Mouse (Mus musculus) hindbrain, embryonic 10.5 days (tissue): ENCODE measurements around the gene Tnpo1. TPM values are rescaled to one million over a fixed set of nuclear protein-coding genes. Genes with fewer than 3 reads are reported as not detected.

Source experiments
- DNase-seq: peaks from one replicate; pipeline ENCODE4 v3.0.0-alpha.2; 2017; ENCODE audit warnings: low spot score
- H3K27ac ChIP-seq: fragments of 300-500 bp; sonication (generic); 2 replicates; pipeline ENCODE4 v1.5.1; 2016; ENCODE audit warnings: mild to moderate bottlenecking, moderate library complexity
- H3K27me3 ChIP-seq: fragments of 300-500 bp; sonication (generic); 2 replicates; pipeline ENCODE4 v1.6.1; 2016; ENCODE audit warnings: mild to moderate bottlenecking; ENCODE audit not compliant: poor library complexity, insufficient read depth, severe bottlenecking
- H3K36me3 ChIP-seq: fragments of 300-500 bp; sonication (generic); 2 replicates; pipeline ENCODE4 v1.6.1; 2016; ENCODE audit warnings: mild to moderate bottlenecking, moderate library complexity
- H3K4me1 ChIP-seq: fragments of 300-500 bp; sonication (generic); replicated peaks from 2 replicates; pipeline ENCODE4 v1.6.1; 2016; ENCODE audit warnings: mild to moderate bottlenecking
- H3K4me3 ChIP-seq: fragments of 300-500 bp; sonication (generic); 2 replicates; pipeline ENCODE4 v1.5.1; 2016; ENCODE audit warnings: mild to moderate bottlenecking, moderate library complexity
- H3K9me3 ChIP-seq: fragments of 300-500 bp; sonication (generic); 2 replicates; pipeline ENCODE4 v1.6.1; 2016; ENCODE audit warnings: mild to moderate bottlenecking, moderate library complexity
- WGBS: fragments of 180-500 bp; shearing (Covaris S2); methylation state at CpG from one replicate; pipeline ENCODE4 v1.1.7; 2016; 5-methylcytosine and 5-hydroxymethylcytosine counted together
- polyA plus RNA-seq: library from polyadenylated mRNA; unstranded; fragments of >200 nt; fragmentation: Nextera tagmentation; extraction: Ambion mirVana; gene quantifications from 2 replicates; pipeline ENCODE4 v1.2.1, GENCODE M21; 2016

Tnpo1 gene
- polyA plus RNA-seq, 1 experiment from 2014 or later = 74.6 TPM

DNA sequence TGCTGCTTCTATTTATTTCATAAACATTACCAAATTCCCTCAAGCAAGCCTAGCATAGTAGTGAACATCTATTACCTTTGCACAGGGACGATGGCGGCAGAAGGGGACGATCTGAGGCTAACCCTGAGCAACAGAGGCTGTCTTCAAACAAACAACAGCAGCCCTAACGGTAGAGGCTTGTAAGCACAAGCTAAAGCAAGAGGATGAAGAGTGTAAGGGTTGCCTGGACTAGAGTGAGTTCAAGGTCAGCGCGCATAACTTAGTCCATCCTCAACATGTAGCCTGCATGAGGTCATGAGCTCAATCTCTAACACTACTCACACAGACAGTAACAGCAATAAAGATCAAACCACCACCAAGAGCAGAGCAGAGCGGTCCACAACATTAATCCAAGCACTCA is 4.9 kb downstream of the Tnpo1 start:
- Histone ChIP-seq H3K27me3 (no peaks in the 10 kb centered on the region), H3K36me3 (peaks cover 79% of the 10 kb centered on the region), H3K4me3 (no peak overlapping the region), H3K27ac (no peak overlapping the region), H3K9me3 (peaks cover 9% of the 10 kb centered on the region), H3K4me1 (peaks cover 27% of the 10 kb centered on the region)
- WGBS = 96% methylated on average over 7 of the region's 7 CpGs
- DNase-seq = no peak

- Histone ChIP-seq H3K4me1 (peaks cover 29% of the 10 kb centered on the region), H3K9me3 (peaks cover 9% of the 10 kb centered on the region), H3K4me3 (no peak overlapping the region), H3K36me3 (peaks cover 83% of the 10 kb centered on the region), H3K27me3 (no peaks in the 10 kb centered on the region), H3K27ac (no peak overlapping the region)
- DNase-seq = no peak
- 87% methylated on average over 3 of the region's 3 CpGs for WGBS
Measured at GRCm38 (mm10) chr13:98920300-98920699, 5.9 kb downstream of the Tnpo1 start.

GRCm38 (mm10) chr13:98919695-98920094 is 6.5 kb downstream of the Tnpo1 start:
- no peaks in the 10 kb centered on the region for H3K27me3 ChIP-seq

GRCm38 (mm10) chr13:98917851-98918250 is 8.3 kb downstream of the Tnpo1 start:
- H3K27me3 ChIP-seq = no peaks in the 10 kb centered on the region
- H3K36me3 ChIP-seq = peaks cover 67% of the 10 kb centered on the region
- H3K4me1 ChIP-seq = peaks cover 39% of the 10 kb centered on the region
- H3K9me3 ChIP-seq = peaks cover 9% of the 10 kb centered on the region
- H3K4me3 ChIP-seq = no peak overlapping the region
- 93% methylated on average over 2 of the region's 2 CpGs for WGBS
- no peak for DNase-seq
- H3K27ac ChIP-seq = no peak overlapping the region

More at GRCm38 (mm10) chr13:98919695-98920094, 6.5 kb downstream of the Tnpo1 start:
- 90% methylated on average over 8 of the region's 8 CpGs for WGBS
- H3K9me3 ChIP-seq = peaks cover 9% of the 10 kb centered on the region
- H3K4me3 ChIP-seq = no peak overlapping the region
- H3K36me3 ChIP-seq = peaks cover 83% of the 10 kb centered on the region
- H3K27ac ChIP-seq = no peak overlapping the region
- DNase-seq = no peak
- peaks cover 30% of the 10 kb centered on the region for H3K4me1 ChIP-seq

- WGBS = 89% methylated on average over 4 of the region's 4 CpGs
- Histone ChIP-seq H3K9me3 (no peaks in the 10 kb centered on the region), H3K4me1 (peaks cover 41% of the 10 kb centered on the region), H3K4me3 (no peak overlapping the region), H3K27ac (no peak overlapping the region), H3K27me3 (no peaks in the 10 kb centered on the region), H3K36me3 (peaks cover 48% of the 10 kb centered on the region)
- no peak for DNase-seq
Measured at GRCm38 (mm10) chr13:98915591-98915990, 10.6 kb downstream of the Tnpo1 start.

- Histone ChIP-seq H3K27me3 (no peaks in the 10 kb centered on the region), H3K4me3 (no peak overlapping the region), H3K36me3 (peaks cover 40% of the 10 kb centered on the region), H3K27ac (no peak overlapping the region), H3K9me3 (no peaks in the 10 kb centered on the region), H3K4me1 (peaks cover 43% of the 10 kb centered on the region)
- 80% methylated on average over 5 of the region's 5 CpGs for WGBS
- DNase-seq = no peak
Measured at GRCm38 (mm10) chr13:98914844-98915212, 11.4 kb downstream of the Tnpo1 start.

DNA sequence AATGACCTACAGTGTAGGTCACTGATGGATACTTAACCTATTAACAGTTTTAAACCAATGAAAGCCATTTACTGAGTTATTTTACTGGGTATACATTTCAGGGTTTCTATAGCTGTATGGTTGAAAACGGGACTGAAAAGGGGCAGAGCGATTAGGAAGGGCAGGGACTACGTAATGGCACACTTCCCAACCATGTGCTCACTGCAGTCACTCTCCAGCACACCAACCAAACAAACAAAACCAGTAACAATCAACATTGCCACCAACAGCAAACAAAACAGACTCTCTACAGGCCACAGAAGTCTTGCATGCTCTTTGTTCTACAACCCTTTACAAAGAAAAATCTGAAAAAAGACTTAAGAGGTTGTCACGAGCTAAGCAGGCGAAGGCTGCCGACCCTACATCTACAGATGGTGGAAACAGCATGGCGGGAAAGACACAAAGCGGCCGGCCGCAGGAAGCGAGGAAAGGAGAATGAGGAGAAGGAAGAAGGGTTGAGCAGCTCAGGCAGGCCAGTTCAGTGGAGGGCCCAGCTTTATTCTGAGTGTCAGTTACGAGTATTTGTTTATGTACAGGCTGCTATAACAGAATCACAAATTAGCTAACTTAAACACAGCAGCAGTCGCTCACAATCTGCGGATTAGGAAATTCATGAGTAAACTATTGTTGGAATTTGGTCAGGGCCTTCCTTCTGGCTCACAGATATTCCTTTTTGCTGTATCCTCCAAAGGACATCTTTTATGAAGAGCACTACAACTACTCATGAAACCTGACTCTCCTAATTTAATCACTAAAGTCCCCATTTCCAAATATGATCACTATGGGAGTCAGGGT is 12.0 kb downstream of the Tnpo1 start:
- no peak overlapping the region for H3K4me3 ChIP-seq
- peaks cover 42% of the 10 kb centered on the region for H3K4me1 ChIP-seq
- no peaks in the 10 kb centered on the region for H3K9me3 ChIP-seq
- DNase-seq = no peak
- H3K36me3 ChIP-seq = peaks cover 34% of the 10 kb centered on the region
- WGBS = 75% methylated on average over 14 of the region's 14 CpGs
- no peaks in the 10 kb centered on the region for H3K27me3 ChIP-seq
- peak overlapping the region; percentile 8; the same call in 1 of the 2 replicates for H3K27ac ChIP-seq

- Histone ChIP-seq H3K4me1 (peaks cover 42% of the 10 kb centered on the region), H3K27ac (no peak overlapping the region), H3K27me3 (no peaks in the 10 kb centered on the region), H3K36me3 (peaks cover 24% of the 10 kb centered on the region), H3K4me3 (no peak overlapping the region), H3K9me3 (no peaks in the 10 kb centered on the region)
- no peak for DNase-seq
- 71% methylated on average over 7 of the region's 7 CpGs for WGBS
Measured at GRCm38 (mm10) chr13:98913196-98913595, 13.0 kb downstream of the Tnpo1 start.

- no peak overlapping the region for H3K4me3 ChIP-seq
- no peak for DNase-seq
- H3K27ac ChIP-seq = no peak overlapping the region
- WGBS = 77% methylated on average over 8 of the region's 8 CpGs
- H3K4me1 ChIP-seq = peaks cover 42% of the 10 kb centered on the region
- H3K9me3 ChIP-seq = no peaks in the 10 kb centered on the region
- H3K27me3 ChIP-seq = no peaks in the 10 kb centered on the region
- H3K36me3 ChIP-seq = peaks cover 21% of the 10 kb centered on the region
Measured at GRCm38 (mm10) chr13:98912602-98913001, 13.6 kb downstream of the Tnpo1 start.

DNA sequence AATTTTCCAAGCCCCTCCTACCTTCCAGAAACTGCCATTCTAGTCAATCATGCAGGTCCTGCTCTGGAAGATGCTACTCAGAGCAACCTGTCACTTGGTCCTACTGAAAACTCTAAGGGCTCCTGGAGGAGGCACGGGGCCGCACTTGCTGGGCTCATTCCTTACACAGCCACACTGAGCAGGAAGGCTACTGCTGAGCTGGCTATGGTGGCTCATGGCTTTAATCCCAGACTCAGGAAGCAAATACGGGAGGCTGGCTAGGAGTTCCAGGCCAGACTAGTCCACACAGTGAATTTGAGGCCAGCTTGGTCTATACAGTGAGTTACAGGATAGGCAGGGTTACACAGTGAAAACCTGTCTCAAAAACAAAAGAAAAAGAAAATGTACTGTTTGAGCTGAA is 15.4 kb downstream of the Tnpo1 start:
- no peak overlapping the region for H3K27ac ChIP-seq
- DNase-seq = no peak
- H3K4me3 ChIP-seq = no peak overlapping the region
- peaks cover 13% of the 10 kb centered on the region for H3K36me3 ChIP-seq
- H3K27me3 ChIP-seq = no peaks in the 10 kb centered on the region
- 84% methylated on average over 3 of the region's 3 CpGs for WGBS
- peaks cover 42% of the 10 kb centered on the region for H3K4me1 ChIP-seq
- no peaks in the 10 kb centered on the region for H3K9me3 ChIP-seq

DNA sequence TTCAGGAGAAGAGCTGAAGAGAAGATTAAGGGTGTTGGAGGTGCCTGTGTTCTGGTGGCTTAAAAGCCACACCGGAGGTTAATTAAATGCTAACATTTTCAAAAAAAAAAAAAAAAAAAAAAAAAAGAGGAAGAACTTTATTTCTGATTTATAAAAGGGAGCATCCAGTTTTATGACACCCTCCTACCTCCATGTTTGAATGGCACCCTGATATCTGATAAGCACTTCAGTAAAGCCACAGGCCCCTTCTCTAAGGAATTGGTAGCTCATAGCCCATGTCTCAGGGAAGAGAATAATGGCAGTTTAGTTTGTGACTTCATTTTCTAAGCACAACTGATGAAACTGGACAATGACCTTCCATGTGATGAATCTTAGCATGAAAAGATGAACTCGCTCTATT is 21.6 kb downstream of the Tnpo1 start:
- Histone ChIP-seq H3K9me3 (no peaks in the 10 kb centered on the region), H3K36me3 (peaks cover 57% of the 10 kb centered on the region), H3K27ac (no peak overlapping the region), H3K4me1 (0 out of 2 replicates have a peak, but pooled peaks cover under 1% of the 10 kb centered on the region), H3K4me3 (no peak overlapping the region), H3K27me3 (no peaks in the 10 kb centered on the region)
- WGBS = 98% methylated on average over 2 of the region's 2 CpGs
- no peak for DNase-seq

- Histone ChIP-seq H3K27me3 (no peaks in the 10 kb centered on the region), H3K27ac (no peak overlapping the region), H3K4me3 (no peak overlapping the region), H3K4me1 (no peaks in the 10 kb centered on the region), H3K36me3 (peaks cover 54% of the 10 kb centered on the region), H3K9me3 (no peaks in the 10 kb centered on the region)
- WGBS = 94% methylated on average over 8 of the region's 8 CpGs
- DNase-seq = no peak
Measured at GRCm38 (mm10) chr13:98902366-98903025, 23.7 kb downstream of the Tnpo1 start.

- Histone ChIP-seq H3K4me3 (no peak overlapping the region), H3K27me3 (no peaks in the 10 kb centered on the region), H3K27ac (no peak overlapping the region), H3K36me3 (peaks cover 49% of the 10 kb centered on the region), H3K9me3 (no peaks in the 10 kb centered on the region), H3K4me1 (peaks cover 6% of the 10 kb centered on the region; the same call in 1 of the 2 replicates)
- DNase-seq = no peak
- 89% methylated on average over 3 of the region's 3 CpGs for WGBS
Measured at GRCm38 (mm10) chr13:98899550-98899949, 26.6 kb downstream of the Tnpo1 start.
